Mouse (Mus musculus) limb, embryonic 14.5 days (tissue): Measurements from ENCODE around the gene Nrgn. TPM values are rescaled to one million over a fixed set of nuclear protein-coding genes. Genes with fewer than 3 reads are reported as not detected.

Source experiments
- ATAC-seq: fragments of 200-750 bp; cut with Nextera tagmentation; 2 replicates; pipeline ENCODE4 v1.8.0; 2017; ENCODE audit warnings: low read depth, moderate number of reproducible peaks, moderate TSS enrichment; ENCODE audit not compliant: low FRiP score
- DNase-seq: peaks from one replicate; pipeline ENCODE4 v3.0.0-alpha.2; 2015; ENCODE audit warnings: low spot score
- H3K27ac ChIP-seq: fragments of 300-500 bp; sonication (generic); replicated peaks from 2 replicates; pipeline ENCODE4 v1.5.1; 2014; ENCODE audit warnings: low read depth, mild to moderate bottlenecking, low read length, moderate library complexity, mixed read lengths
- H3K27me3 ChIP-seq: fragments of 300-500 bp; sonication (generic); 2 replicates; pipeline ENCODE4 v1.6.1; 2014; ENCODE audit warnings: low read length, mixed read lengths; ENCODE audit not compliant: control insufficient read depth, insufficient read depth
- H3K36me3 ChIP-seq: fragments of 300-500 bp; sonication (generic); 2 replicates; pipeline ENCODE4 v1.6.1; 2014; ENCODE audit warnings: mild to moderate bottlenecking, low read length, moderate library complexity, mixed read lengths; ENCODE audit not compliant: control insufficient read depth, insufficient read depth
- H3K4me1 ChIP-seq: fragments of 300-500 bp; sonication (generic); 2 replicates; pipeline ENCODE4 v1.6.1; 2014; ENCODE audit warnings: antibody characterized with exemption, low read length, mixed read lengths; ENCODE audit not compliant: control insufficient read depth, insufficient read depth
- H3K4me2 ChIP-seq: fragments of 300-500 bp; sonication (generic); replicated peaks from 2 replicates; pipeline ENCODE4 v1.6.1; 2014; ENCODE audit warnings: low read depth, mild to moderate bottlenecking, low read length, moderate library complexity; ENCODE audit not compliant: severe bottlenecking
- H3K4me3 ChIP-seq: fragments of 300-500 bp; sonication (generic); replicated peaks from 2 replicates; pipeline ENCODE4 v1.5.1; 2014; ENCODE audit warnings: low read length
- H3K9ac ChIP-seq: fragments of 300-500 bp; sonication (generic); 2 replicates; pipeline ENCODE4 v1.6.1; 2014; ENCODE audit warnings: mild to moderate bottlenecking, low read depth, low read length, moderate library complexity; ENCODE audit not compliant: severe bottlenecking
- H3K9me3 ChIP-seq: fragments of 300-500 bp; sonication (generic); 2 replicates; pipeline ENCODE4 v1.6.1; 2016; ENCODE audit warnings: low read length; ENCODE audit not compliant: control insufficient read depth
- POLR2A ChIP-seq: fragments of 200-500 bp; IDR thresholded peaks from 2 replicates; pipeline ENCODE4 v1.8.0; 2012; ENCODE audit warnings: inconsistent platforms, mild to moderate bottlenecking, moderate library complexity, borderline replicate concordance; ENCODE audit not compliant: insufficient read depth, insufficient read length; ENCODE audit errors: extremely low read depth
- WGBS: fragments of 180-500 bp; shearing (Covaris S2); extraction: QIAGEN DNeasy Blood & Tissue Kit; methylation state at CpG from one replicate; pipeline ENCODE4 v1.1.7; 2014; 5-methylcytosine and 5-hydroxymethylcytosine counted together
- polyA plus RNA-seq, 2 experiments: library from polyadenylated mRNA; depleted of rRNA in 1 of 2; stranded (reverse) in 1 of 2; unstranded in 1 of 2; fragments of >200 nt; fragmentation: Nextera tagmentation in 1 of 2; extraction: Ambion mirVana in 1 of 2; gene quantifications; 2 replicates each; pipeline versions ENCODE4 v1.2.1 to v1.2.3; 2012 to 2014

Gene Nrgn
- polyA plus RNA-seq, 2 experiments: 17.2 to 17.7 TPM

DNA sequence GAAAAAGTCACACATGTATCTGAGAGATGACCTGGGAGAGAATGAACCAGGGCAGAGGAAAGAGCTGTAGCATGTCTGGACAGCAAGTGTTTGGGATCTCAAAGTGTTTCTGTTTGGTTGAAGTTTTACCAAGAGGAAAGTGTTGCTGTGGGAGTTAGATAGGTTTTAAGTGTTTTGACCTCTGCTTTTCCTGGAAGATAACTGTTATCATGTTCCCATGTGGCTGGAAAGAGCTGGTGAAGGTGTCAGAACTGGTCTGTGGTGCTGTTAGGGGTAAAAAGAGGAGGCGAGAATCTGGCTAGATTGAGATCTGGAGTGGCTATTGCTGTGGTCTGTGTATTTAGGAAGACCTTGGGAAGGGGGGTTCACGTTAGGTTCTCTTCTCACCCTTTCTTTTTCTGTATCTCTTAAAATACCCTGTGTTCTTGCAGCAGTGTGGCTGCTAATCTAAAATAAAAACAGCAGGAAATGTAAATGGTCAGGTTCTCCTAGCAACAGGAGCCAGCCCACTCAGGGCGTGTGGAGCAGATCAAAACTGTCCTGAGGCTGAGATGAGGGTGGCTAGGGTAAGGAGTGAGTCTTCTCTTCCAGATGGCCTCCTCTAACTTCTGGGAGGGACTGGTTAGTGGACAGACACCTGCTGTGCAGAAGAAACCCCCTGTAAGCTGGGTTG is 19.6 kb upstream of the Nrgn start:
- no peak overlapping the region for H3K4me3 ChIP-seq

DNA sequence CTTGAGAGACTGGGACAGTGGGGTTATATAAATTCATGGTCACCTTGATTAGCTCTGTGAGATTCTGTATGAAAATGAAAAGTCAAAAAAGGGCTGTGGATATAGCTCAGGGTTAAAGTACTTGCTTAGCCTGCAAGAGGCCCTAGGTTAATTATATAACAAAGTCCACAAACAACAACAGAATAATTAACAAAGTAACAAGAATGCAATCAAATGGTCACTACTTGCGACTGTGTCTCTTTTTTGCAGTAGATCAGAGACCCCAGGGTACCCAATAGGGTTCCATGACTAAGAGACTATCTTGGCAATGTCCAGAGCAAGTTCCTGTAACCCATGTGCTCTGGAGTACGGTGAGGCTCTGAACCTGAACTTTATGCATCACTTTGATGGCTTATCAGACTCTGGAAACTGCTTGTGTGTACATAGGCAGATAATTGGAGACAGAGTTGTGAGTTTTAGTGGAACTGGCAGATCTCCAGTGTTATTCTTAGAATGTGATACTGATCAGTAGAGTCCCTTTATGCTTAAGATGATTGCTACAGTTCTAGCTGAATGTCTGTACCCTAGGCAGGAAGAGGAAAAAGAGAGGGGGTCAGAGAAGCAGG is 16.6 kb upstream of the Nrgn start:
- no peak for DNase-seq
- H3K4me1 ChIP-seq: peaks cover 10% of the 10 kb centered on the region
- no peak overlapping the region for H3K27ac ChIP-seq
- no peaks in the 10 kb centered on the region for H3K9me3 ChIP-seq
- no peak for ATAC-seq
- H3K36me3 ChIP-seq: no peaks in the 10 kb centered on the region
- no peak overlapping the region for H3K4me3 ChIP-seq
- no peak for TF ChIP-seq POLR2A
- no peak overlapping the region for H3K9ac ChIP-seq
- 76% methylated on average over 2 of the region's 2 CpGs for WGBS
- H3K4me2 ChIP-seq: no peak overlapping the region
- H3K27me3 ChIP-seq: no peaks in the 10 kb centered on the region

More for the DNA sequence above, 19.6 kb upstream of the Nrgn start:
- H3K9me3 ChIP-seq: no peaks in the 10 kb centered on the region
- no peaks in the 10 kb centered on the region for H3K27me3 ChIP-seq
- DNase-seq: no peak
- ATAC-seq: no peak
- peaks cover 16% of the 10 kb centered on the region for H3K4me1 ChIP-seq
- H3K27ac ChIP-seq: no peak overlapping the region
- H3K4me2 ChIP-seq: no peak overlapping the region
- TF ChIP-seq POLR2A: no peak
- WGBS: 48% methylated on average over 3 of the region's 3 CpGs
- H3K9ac ChIP-seq: no peak overlapping the region
- no peaks in the 10 kb centered on the region for H3K36me3 ChIP-seq

DNA sequence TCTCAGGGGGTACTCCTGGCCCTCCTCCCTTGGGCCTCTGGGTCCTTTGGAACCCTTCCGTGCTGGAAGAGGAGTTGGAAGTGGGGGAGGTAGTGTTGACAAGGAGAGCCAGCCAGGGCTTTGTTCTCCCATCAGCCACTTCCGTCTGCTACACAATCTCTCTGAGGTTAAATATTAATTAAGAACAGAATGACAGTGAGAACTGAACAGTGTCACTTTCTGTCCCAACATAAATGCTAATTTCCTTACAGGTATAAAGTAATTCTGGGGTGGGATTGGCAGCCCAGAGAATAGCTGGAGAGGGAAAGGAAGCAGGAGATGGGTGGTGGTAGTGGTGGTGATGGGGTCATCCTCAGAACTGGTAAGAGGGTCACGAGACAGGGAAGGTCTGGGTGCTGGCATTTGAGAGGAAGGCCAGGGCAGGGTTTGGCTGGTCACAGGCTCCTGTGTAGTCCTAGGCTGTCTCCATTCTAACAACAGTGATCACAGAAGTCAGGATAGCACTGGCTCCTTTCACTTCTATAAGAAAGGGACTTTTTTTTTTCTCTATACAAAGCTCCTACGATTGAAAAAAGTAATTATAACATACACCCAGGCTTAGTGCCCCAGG is 16.0 kb upstream of the Nrgn start:
- H3K4me2 ChIP-seq: no peak overlapping the region
- DNase-seq (no peak), ATAC-seq (no peak)
- H3K4me3 ChIP-seq: no peak overlapping the region
- no peaks in the 10 kb centered on the region for H3K9me3 ChIP-seq
- H3K9ac ChIP-seq: no peak overlapping the region
- no peak for TF ChIP-seq POLR2A
- no peak overlapping the region for H3K27ac ChIP-seq
- H3K4me1 ChIP-seq: peaks cover 10% of the 10 kb centered on the region
- no peaks in the 10 kb centered on the region for H3K36me3 ChIP-seq
- WGBS: 47% methylated on average over 4 of the region's 4 CpGs
- no peaks in the 10 kb centered on the region for H3K27me3 ChIP-seq

DNA sequence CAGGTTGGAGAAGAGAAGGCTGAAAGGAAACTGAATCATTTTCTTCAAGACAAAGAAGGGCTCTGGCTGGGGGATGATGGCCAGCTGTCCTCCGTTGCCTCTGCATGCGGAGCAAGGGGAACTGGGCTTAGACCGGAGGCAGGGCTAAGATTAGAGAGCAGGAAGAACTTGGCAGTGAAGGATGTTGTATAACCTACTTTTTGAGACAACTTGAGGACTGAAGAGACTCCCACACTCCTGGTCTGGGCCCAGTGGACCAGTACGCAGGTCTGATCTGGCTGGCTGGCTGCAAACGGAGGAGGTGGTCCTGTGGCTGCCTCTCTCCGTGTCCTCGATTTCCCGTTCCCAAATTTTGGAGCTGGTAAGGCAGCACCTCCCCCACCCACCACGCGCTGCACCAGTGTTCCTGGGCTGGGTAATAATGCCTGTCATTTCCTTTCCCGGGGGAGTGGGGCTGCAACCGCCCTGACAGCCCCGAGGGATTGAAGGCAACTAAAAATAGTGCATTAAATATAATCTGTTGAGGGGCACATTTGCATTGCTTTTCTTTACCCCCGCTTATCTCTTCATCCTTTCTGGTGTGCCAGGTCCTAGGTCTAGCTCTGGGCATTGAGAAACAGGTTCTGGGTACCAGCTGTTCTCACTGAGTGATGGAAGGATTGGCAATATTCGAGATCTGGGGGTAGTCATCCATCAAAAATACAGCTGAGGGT is 15.3 kb upstream of the Nrgn start:
- Histone ChIP-seq H3K4me1 (peaks cover 10% of the 10 kb centered on the region), H3K36me3 (no peaks in the 10 kb centered on the region), H3K4me2 (peak overlapping the region; percentile 30; the same call in 1 of the 2 replicates), H3K9me3 (no peaks in the 10 kb centered on the region), H3K27me3 (no peaks in the 10 kb centered on the region), H3K9ac (no peak overlapping the region), H3K4me3 (no peak overlapping the region), H3K27ac (no peak overlapping the region)
- DNase-seq: no peak
- no peak for ATAC-seq
- TF ChIP-seq POLR2A: no peak
- WGBS: 16% methylated on average over 15 of the region's 15 CpGs

DNA sequence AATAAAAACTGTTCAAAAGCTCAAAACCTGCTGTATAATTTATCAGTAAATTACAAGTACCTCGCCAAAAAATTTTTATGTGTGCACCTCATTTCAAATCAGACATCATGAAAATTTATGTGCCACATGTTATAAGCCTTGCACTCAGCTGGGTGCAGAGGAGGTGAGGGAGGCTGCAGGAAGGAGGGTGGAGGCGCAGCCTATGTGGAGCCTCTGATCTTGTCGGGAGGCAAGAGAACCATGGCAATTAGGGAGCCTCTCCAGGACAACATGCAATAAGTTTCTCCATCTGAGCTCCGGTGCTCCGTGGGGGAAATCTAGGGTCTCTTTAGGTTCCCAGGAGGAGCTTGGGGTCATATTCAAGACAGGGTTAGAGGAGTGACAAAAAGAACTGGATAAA is 14.8 kb upstream of the Nrgn start:
- Histone ChIP-seq H3K4me3 (no peak overlapping the region), H3K9me3 (no peaks in the 10 kb centered on the region), H3K9ac (no peak overlapping the region), H3K4me2 (no peak overlapping the region), H3K27me3 (no peaks in the 10 kb centered on the region), H3K27ac (no peak overlapping the region), H3K36me3 (no peaks in the 10 kb centered on the region), H3K4me1 (peaks cover 10% of the 10 kb centered on the region)
- no peak for ATAC-seq
- 11% methylated on average over 5 of the region's 5 CpGs for WGBS
- no peak for DNase-seq
- no peak for TF ChIP-seq POLR2A
